Mouse (Mus musculus): ENCODE data around the gene Tspan32. TPM values are rescaled to one million over a fixed set of nuclear protein-coding genes. Genes with fewer than 3 reads are reported as not detected.
A peak's percentile ranks its signal among the peaks of the same experiment; 100 is the strongest.

The Tspan32 gene
- total RNA-seq, 2 experiments from 2014 or later: 77.4 to 79.5 TPM

DNA sequence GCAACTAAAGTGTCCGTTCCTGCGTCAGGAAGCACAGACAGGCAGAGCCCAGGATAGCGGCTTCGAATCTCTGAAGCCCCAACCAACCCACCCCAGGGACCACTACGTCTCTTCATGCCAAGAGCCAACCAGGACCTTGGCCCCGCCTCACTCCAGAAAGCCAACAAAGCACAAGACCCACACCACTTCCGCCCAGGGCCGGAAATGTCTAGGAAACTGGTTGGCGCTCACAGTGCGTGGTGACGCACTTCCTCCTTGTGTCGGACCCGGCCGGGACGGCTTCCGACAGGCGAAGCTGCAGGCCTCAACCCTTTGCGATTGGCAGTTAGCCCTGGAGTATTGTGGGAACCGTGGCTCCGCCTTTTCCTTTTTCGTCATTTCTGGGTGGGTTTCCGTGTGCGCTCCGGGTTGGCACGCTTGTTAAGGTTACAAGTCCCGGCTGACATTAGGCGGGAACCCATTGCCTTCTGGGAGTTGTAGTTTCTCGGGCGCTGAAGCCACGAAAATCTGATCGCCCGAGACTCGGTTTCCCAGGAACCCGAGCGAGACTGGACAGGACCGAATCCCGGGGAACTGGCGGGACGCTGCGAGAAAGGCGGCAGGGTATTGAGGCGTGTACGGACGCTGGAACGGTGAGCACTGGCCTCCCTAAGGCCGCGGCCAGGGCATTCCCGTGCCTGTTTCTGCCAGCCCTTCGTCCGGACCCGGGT lies 64.2 kb downstream of the Tspan32 start, which contains the start of gene Tssc4:
TSS of gene Tssc4 (plus strand) at position 368 of the 710 bp plus-strand sequence.
- ATAC-seq (replicated peaks; ENCODE audit: low FRiP score, poor library complexity, severe bottlenecking): peak; percentile 88

Other genes with a start within 250 kb of the Tspan32 start
- not detected in 2 replicates for gene Th, start 73.9 kb upstream of the Tspan32 start, total RNA-seq (2015; ENCODE audit: low replicate concordance)
- gene Th, start 73.9 kb upstream of the Tspan32 start, total RNA-seq (2017; ENCODE audit: low replicate concordance): not detected in 2 replicates
- not detected in 2 replicates for gene Ascl2, start 35.8 kb upstream of the Tspan32 start, total RNA-seq (2015; ENCODE audit: low replicate concordance)
- gene Ascl2, start 35.8 kb upstream of the Tspan32 start, total RNA-seq (2017; ENCODE audit: low replicate concordance): not detected in 2 replicates
- gene Cd81, start 47.7 kb downstream of the Tspan32 start, total RNA-seq (2015; ENCODE audit: low replicate concordance): 59.4 and 65.9 TPM in 2 replicates
- gene Cd81, start 47.7 kb downstream of the Tspan32 start, total RNA-seq (2017; ENCODE audit: low replicate concordance): 40.8 and 80.4 TPM in 2 replicates
- 1.3 and 11.1 TPM in 2 replicates for gene Tssc4, start 64.2 kb downstream of the Tspan32 start, total RNA-seq (2015; ENCODE audit: low replicate concordance)
- gene Tssc4, start 64.2 kb downstream of the Tspan32 start, total RNA-seq (2017; ENCODE audit: low replicate concordance): 5.3 and 16.4 TPM in 2 replicates
- gene Trpm5, start 89.6 kb downstream of the Tspan32 start, total RNA-seq (2015; ENCODE audit: low replicate concordance): not detected in 2 replicates
- gene Trpm5, start 89.6 kb downstream of the Tspan32 start, total RNA-seq (2017; ENCODE audit: low replicate concordance): not detected in 2 replicates
- not detected in 2 replicates for gene Kcnq1, start 101.3 kb downstream of the Tspan32 start, total RNA-seq (2015; ENCODE audit: low replicate concordance)
- gene Kcnq1, start 101.3 kb downstream of the Tspan32 start, total RNA-seq (2017; ENCODE audit: low replicate concordance): not detected in 2 replicates

All from erythroblast, adult 5-6 weeks (primary cell).